8 mouse cellular contexts compared by ENCODE assay signal in genomic region chr10:24131451-24132262, GRCm38 (mm10). TPM values are rescaled to one million over a fixed set of nuclear protein-coding genes. Genes with fewer than 3 reads are reported as not detected.
DNase-seq lines count a peak whose midpoint lies in the region; ATAC-seq and TF ChIP-seq lines count a peak whose summit lies in the region.

No protein-coding gene starts in this region.

- no peak for TF ChIP-seq EP300 in CH12.LX (IDR thresholded peaks at IDR 0.05; ENCODE audit: low read length)

- peak; percentile 94 for TF ChIP-seq RAD21 in CH12.LX (IDR thresholded peaks at IDR 0.05; ENCODE audit: low read depth, low read length)

- no peaks in the 10 kb centered on the region for H3K79me2 ChIP-seq in CH12.LX (replicated peaks; ENCODE audit: control insufficient read depth, extremely low read depth, insufficient read depth, poor library complexity, severe bottlenecking)
- no peaks in the 10 kb centered on the region for H3K79me2 ChIP-seq in myocyte (ENCODE audit: control insufficient read depth, insufficient read depth)

- no peaks in the 10 kb centered on the region for H3K9me3 ChIP-seq in CH12.LX (replicated peaks; ENCODE audit: low read length)
- H3K9me3 ChIP-seq in heart, embryonic 11.5 days (replicated peaks; ENCODE audit: control insufficient read depth, low read length) = no peaks in the 10 kb centered on the region
- H3K9me3 ChIP-seq in kidney, embryonic 14.5 days (ENCODE audit: control insufficient read depth, low read length) = no peaks in the 10 kb centered on the region
- H3K9me3 ChIP-seq in liver, embryonic 11.5 days (ENCODE audit: control insufficient read depth, low read length) = no peaks in the 10 kb centered on the region

- no peak for TF ChIP-seq POLR2A in CH12.LX (IDR thresholded peaks at IDR 0.05; ENCODE audit: low read depth, low read length)
- no peak for TF ChIP-seq POLR2A in myocyte (IDR thresholded peaks at IDR 0.05; ENCODE audit: insufficient read length, low read depth)

- in situ Hi-C loops in CH12.LX (cut with MboI; ENCODE audit: low pct_ligation_motif_present, low pct_unique_long_range_greater_than_20kb, low sequenced_read_pairs) = loop anchor here (25.0 kb wide), 1 partner anchor 319 kb away; no protein-coding TSS in a partner anchor

- no peaks in the 10 kb centered on the region for H3K27me3 ChIP-seq in CH12.LX (replicated peaks)
- H3K27me3 ChIP-seq in heart, embryonic 11.5 days (ENCODE audit: control insufficient read depth, insufficient read depth, low read length) = no peaks in the 10 kb centered on the region
- no peaks in the 10 kb centered on the region for H3K27me3 ChIP-seq in kidney, embryonic 14.5 days (ENCODE audit: control insufficient read depth, insufficient read depth, low read length)
- H3K27me3 ChIP-seq in liver, embryonic 11.5 days (replicated peaks; ENCODE audit: control insufficient read depth, insufficient read depth, low read length) = no peaks in the 10 kb centered on the region
- H3K27me3 ChIP-seq in myocyte (ENCODE audit: control insufficient read depth, insufficient read depth, insufficient read length) = peaks cover 6% of the 10 kb centered on the region

- H3K36me3 ChIP-seq in CH12.LX (replicated peaks in 1 of 2; ENCODE audit: control insufficient read depth in 1 of 2, insufficient read depth in 1 of 2, low read length in 1 of 2) = no peaks in the 10 kb centered on the region
- H3K36me3 ChIP-seq in heart, embryonic 11.5 days (ENCODE audit: control insufficient read depth, insufficient read depth, low read length) = no peaks in the 10 kb centered on the region
- no peaks in the 10 kb centered on the region for H3K36me3 ChIP-seq in kidney, embryonic 14.5 days (ENCODE audit: control insufficient read depth, insufficient read depth, low read length)
- H3K36me3 ChIP-seq in liver, embryonic 11.5 days (ENCODE audit: control insufficient read depth, insufficient read depth, low read length) = no peaks in the 10 kb centered on the region
- H3K36me3 ChIP-seq in myocyte (ENCODE audit: control insufficient read depth, insufficient read depth) = no peaks in the 10 kb centered on the region

- H3K4me1 ChIP-seq in CH12.LX (ENCODE audit: control insufficient read depth in 1 of 2, insufficient read depth in 2 of 2) = peaks cover 0 to 17% of the 10 kb centered on the region in 2 experiments; a peak in 2 of 4 replicates
- H3K4me1 ChIP-seq in heart, embryonic 11.5 days (ENCODE audit: control insufficient read depth, insufficient read depth, low read length) = peaks cover 7% of the 10 kb centered on the region; the same call in 1 of the 2 replicates
- no peaks in the 10 kb centered on the region for H3K4me1 ChIP-seq in kidney, embryonic 14.5 days (ENCODE audit: control insufficient read depth, insufficient read depth, low read length)
- peaks cover 16% of the 10 kb centered on the region for H3K4me1 ChIP-seq in liver, embryonic 11.5 days (replicated peaks; ENCODE audit: control insufficient read depth, insufficient read depth, low read length)

- H3K4me2 ChIP-seq in CH12.LX (ENCODE audit: insufficient read depth, low read depth, poor library complexity, severe bottlenecking) (peak overlapping the region; percentile 71), myocyte (ENCODE audit: low read depth) (peak overlapping the region; percentile 58)
- H3K4me2 ChIP-seq in heart, embryonic 11.5 days = peak overlapping the region; percentile 47; the same call in 1 of the 2 replicates
- H3K4me2 ChIP-seq in kidney, embryonic 14.5 days (replicated peaks; ENCODE audit: low read depth, low read length) = peak overlapping the region; percentile 6
- H3K4me2 ChIP-seq in liver, embryonic 11.5 days = peak overlapping the region; percentile 58

- no peak for ATAC-seq in heart, embryonic 11.5 days (replicated peaks; ENCODE audit: insufficient number of reproducible peaks, low FRiP score, low TSS enrichment)
- ATAC-seq in kidney, embryonic 14.5 days (ENCODE audit: low FRiP score, low TSS enrichment) = peak; percentile 82
- ATAC-seq in liver, embryonic 11.5 days (replicated peaks; ENCODE audit: low FRiP score) = peak; percentile 80

- H3ac ChIP-seq in myocyte (ENCODE audit: control insufficient read depth, insufficient read length) = no peak overlapping the region

- H3K4me3 ChIP-seq in CH12.LX (replicated peaks in 1 of 3; ENCODE audit: low read depth in 2 of 3, low read length in 2 of 3, poor library complexity in 1 of 3) (peak overlapping the region in 1 of 3 experiments; percentile 14), myocyte (peak overlapping the region; percentile 8)
- H3K4me3 ChIP-seq in heart, embryonic 11.5 days (ENCODE audit: low read depth, low read length) = peak overlapping the region; percentile 17; the same call in 1 of the 2 replicates
- no peak overlapping the region for H3K4me3 ChIP-seq in kidney, embryonic 14.5 days (ENCODE audit: low read length)
- 0 out of 2 replicates have a peak overlapping the region, but pooled peaks have one; percentile 17 for H3K4me3 ChIP-seq in liver, embryonic 11.5 days (ENCODE audit: low read depth, low read length)

- H3K9ac ChIP-seq in CH12.LX (ENCODE audit: insufficient read depth, low read depth) = no peak overlapping the region
- no peak overlapping the region for H3K9ac ChIP-seq in heart, embryonic 11.5 days (ENCODE audit: low read depth, low read length)
- no peak overlapping the region for H3K9ac ChIP-seq in kidney, embryonic 14.5 days (ENCODE audit: low read depth, low read length)
- H3K9ac ChIP-seq in liver, embryonic 11.5 days (ENCODE audit: low read depth, low read length) = peak overlapping the region; percentile 11; the same call in 1 of the 2 replicates

- H3K27ac ChIP-seq in CH12.LX (ENCODE audit: insufficient read depth, low read depth) = no peak overlapping the region
- H3K27ac ChIP-seq in heart, embryonic 11.5 days (ENCODE audit: low read depth, low read length) = no peak overlapping the region
- no peak overlapping the region for H3K27ac ChIP-seq in kidney, embryonic 14.5 days (ENCODE audit: low read depth, low read length)
- H3K27ac ChIP-seq in liver, embryonic 11.5 days (ENCODE audit: low read depth, low read length) = no peak overlapping the region

- peak; percentile 85 for DNase-seq in CH12.LX (ENCODE audit: extremely low read depth)
- DNase-seq in adrenal gland, adult 2 months = peak; percentile 60
- peak; percentile 86 for DNase-seq in embryo, embryonic 11 days
- DNase-seq in liver, embryonic 11.5 days (ENCODE audit: low spot score) = no peak
- DNase-seq in thymus, postnatal 10 days (ENCODE audit: low spot score in 2 of 2) = peak; percentile 24 to 77

- dilution Hi-C loops in CH12.LX (cut with MboI; ENCODE audit: extremely low pct_ligation_motif_present, extremely low pct_unique_long_range_greater_than_20kb, low sequenced_read_pairs) = no loop called here

- peak; percentile 61 to 90; a peak in 3 of 4 replicates for TF ChIP-seq CTCF in CH12.LX (conservative IDR thresholded peaks at IDR 0.05 in 1 of 2, IDR thresholded peaks at IDR 0.05 in 1 of 2; ENCODE audit: low read depth in 2 of 2, low read length in 2 of 2)

- 29% methylated on average over 9 of the region's 9 CpGs for WGBS in heart, embryonic 11.5 days (ENCODE audit: insufficient replicate concordance)
- WGBS in kidney, embryonic 14.5 days = 20% methylated on average over 9 of the region's 9 CpGs
- WGBS in liver, embryonic 11.5 days = 28% methylated on average over 9 of the region's 9 CpGs

RNA-seq across cellular contexts. Expression of gene Stx7, which starts 17.4 kb away (rescaled TPM):
- total RNA-seq in CH12.LX (2012; rRNA removed) = 92.8 and 117 TPM in 2 replicates
- 176 and 194 TPM in 2 replicates for total RNA-seq in CH12.LX (2014; rRNA removed)
- polyA plus RNA-seq in CH12.LX (2012; ENCODE audit: insufficient read length, low read depth) = 102 TPM in 2 replicates
- total RNA-seq in adrenal gland, adult 2 months (2021) = 100 to 1,000 TPM; 115 to 182 TPM
- polyA plus RNA-seq in adrenal gland, adult 2 months (2012; rRNA removed) = 48.7 and 66.3 TPM in 2 replicates
- polyA plus RNA-seq in heart, embryonic 11.5 days (2014; fragmentation: Nextera tagmentation; extraction: Ambion mirVana) = 89.8 and 99.4 TPM in 2 replicates
- 67.8 and 95.5 TPM in 2 replicates for polyA plus RNA-seq in kidney, embryonic 14.5 days (2014; fragmentation: Nextera tagmentation; extraction: Ambion mirVana)
- polyA plus RNA-seq in liver, embryonic 11.5 days (2014; fragmentation: Nextera tagmentation; extraction: Ambion mirVana) = 50.7 and 56.0 TPM in 2 replicates
- 54.6 TPM for polyA plus RNA-seq in myocyte (2012; fragmentation: generic; extraction: Trizol)

RNA-seq across cellular contexts. Expression of gene Taar9, which starts 22.3 kb away (rescaled TPM):
- not detected in 2 replicates for total RNA-seq in CH12.LX (2012; rRNA removed)
- total RNA-seq in CH12.LX (2014; rRNA removed) = not detected in 2 replicates
- not detected in 2 replicates for polyA plus RNA-seq in CH12.LX (2012; ENCODE audit: insufficient read length, low read depth)
- total RNA-seq in adrenal gland, adult 2 months (2021) = not detected
- not detected in 2 replicates for polyA plus RNA-seq in adrenal gland, adult 2 months (2012; rRNA removed)
- polyA plus RNA-seq in heart, embryonic 11.5 days (2014; fragmentation: Nextera tagmentation; extraction: Ambion mirVana) = not detected in 2 replicates
- polyA plus RNA-seq in kidney, embryonic 14.5 days (2014; fragmentation: Nextera tagmentation; extraction: Ambion mirVana) = not detected in 2 replicates
- not detected in 2 replicates for polyA plus RNA-seq in liver, embryonic 11.5 days (2014; fragmentation: Nextera tagmentation; extraction: Ambion mirVana)
- polyA plus RNA-seq in myocyte (2012; fragmentation: generic; extraction: Trizol) = not detected

RNA-seq across cellular contexts. Expression of gene Taar8c, which starts 29.9 kb away (rescaled TPM):
- total RNA-seq in CH12.LX (2012; rRNA removed) (not detected in 2 replicates), CH12.LX (2014; rRNA removed) (not detected in 2 replicates)
- polyA plus RNA-seq in CH12.LX (2012; ENCODE audit: insufficient read length, low read depth) (not detected in 2 replicates), myocyte (2012; fragmentation: generic; extraction: Trizol) (not detected)
- not detected for total RNA-seq in adrenal gland, adult 2 months (2021)
- not detected in 2 replicates for polyA plus RNA-seq in adrenal gland, adult 2 months (2012; rRNA removed)
- not detected in 2 replicates for polyA plus RNA-seq in heart, embryonic 11.5 days (2014; fragmentation: Nextera tagmentation; extraction: Ambion mirVana)
- not detected in 2 replicates for polyA plus RNA-seq in kidney, embryonic 14.5 days (2014; fragmentation: Nextera tagmentation; extraction: Ambion mirVana)
- polyA plus RNA-seq in liver, embryonic 11.5 days (2014; fragmentation: Nextera tagmentation; extraction: Ambion mirVana) = not detected in 2 replicates

RNA-seq across cellular contexts. Expression of gene Taar8b, which starts 39.6 kb away (rescaled TPM):
- not detected in 2 replicates for total RNA-seq in CH12.LX (2012; rRNA removed)
- not detected in 2 replicates for total RNA-seq in CH12.LX (2014; rRNA removed)
- polyA plus RNA-seq in CH12.LX (2012; ENCODE audit: insufficient read length, low read depth) = not detected in 2 replicates
- not detected for total RNA-seq in adrenal gland, adult 2 months (2021)
- polyA plus RNA-seq in adrenal gland, adult 2 months (2012; rRNA removed) = not detected in 2 replicates
- not detected in 2 replicates for polyA plus RNA-seq in heart, embryonic 11.5 days (2014; fragmentation: Nextera tagmentation; extraction: Ambion mirVana)
- polyA plus RNA-seq in kidney, embryonic 14.5 days (2014; fragmentation: Nextera tagmentation; extraction: Ambion mirVana) = not detected in 2 replicates
- polyA plus RNA-seq in liver, embryonic 11.5 days (2014; fragmentation: Nextera tagmentation; extraction: Ambion mirVana) = not detected in 2 replicates
- not detected for polyA plus RNA-seq in myocyte (2012; fragmentation: generic; extraction: Trizol)

RNA-seq across cellular contexts. Expression of gene Taar8a, which starts 55.4 kb away (rescaled TPM):
- total RNA-seq in CH12.LX (2012; rRNA removed) (not detected in 2 replicates), CH12.LX (2014; rRNA removed) (not detected in 2 replicates)
- polyA plus RNA-seq in CH12.LX (2012; ENCODE audit: insufficient read length, low read depth) (not detected in 2 replicates), myocyte (2012; fragmentation: generic; extraction: Trizol) (not detected)
- not detected for total RNA-seq in adrenal gland, adult 2 months (2021)
- not detected in 2 replicates for polyA plus RNA-seq in adrenal gland, adult 2 months (2012; rRNA removed)
- polyA plus RNA-seq in heart, embryonic 11.5 days (2014; fragmentation: Nextera tagmentation; extraction: Ambion mirVana) = not detected in 2 replicates
- polyA plus RNA-seq in kidney, embryonic 14.5 days (2014; fragmentation: Nextera tagmentation; extraction: Ambion mirVana) = not detected in 2 replicates
- polyA plus RNA-seq in liver, embryonic 11.5 days (2014; fragmentation: Nextera tagmentation; extraction: Ambion mirVana) = not detected in 2 replicates

Comparison
In these comparisons a context has a peak if more than half of its experiments do, and no peak if none do; other contexts are left out.
1. H3K4me2 ChIP-seq: peak in every context shown above with its lines; median percentile 71 in CH12.LX; 58 in liver, embryonic 11.5 days; 58 in myocyte; 47 in heart, embryonic 11.5 days; 6 in kidney, embryonic 14.5 days.